Mouse (Mus musculus) MEL (cell line): ENCODE results near the gene Cacna2d4. TPM values are rescaled to one million over a fixed set of nuclear protein-coding genes. Genes with fewer than 3 reads are reported as not detected.

Experiments used
- DNase-seq: peaks from one replicate; pipeline ENCODE4 v3.0.0; 2011; ENCODE audit warnings: low read depth, low spot score
- H3K27ac ChIP-seq: 2 replicates; pipeline ENCODE4 v1.5.1; 2012; ENCODE audit warnings: low read depth, mild to moderate bottlenecking, control low read depth, low read length, moderate library complexity; ENCODE audit not compliant: control insufficient read depth
- H3K27me3 ChIP-seq, 2 experiments: fragments of 150-350 bp in 1 of 2; sonication (generic) in 1 of 2; 2 replicates each; pipeline ENCODE4 v1.6.1; 2012; ENCODE audit warnings: low read length in 2 of 2, mild to moderate bottlenecking in 2 of 2, improper control_type of control experiment in 1 of 2, moderate library complexity in 1 of 2; ENCODE audit not compliant: insufficient read depth in 2 of 2, control insufficient read depth in 1 of 2
- H3K36me3 ChIP-seq, 2 experiments: 2 replicates each; pipeline ENCODE4 v1.6.1; 2012 to 2014; ENCODE audit warnings: low read length in 2 of 2, improper control_type of control experiment in 1 of 2, inconsistent platforms in 1 of 2, mild to moderate bottlenecking in 1 of 2; ENCODE audit not compliant: insufficient read depth in 2 of 2, control insufficient read depth in 1 of 2
- H3K4me1 ChIP-seq, 2 experiments: fragments of 150-350 bp in 1 of 2; sonication (generic) in 1 of 2; 2 replicates each; pipeline ENCODE4 v1.6.1; 2012; ENCODE audit warnings: low read length in 2 of 2, improper control_type of control experiment in 1 of 2, mild to moderate bottlenecking in 1 of 2; ENCODE audit not compliant: insufficient read depth in 2 of 2, control insufficient read depth in 1 of 2
- H3K4me3 ChIP-seq, 2 experiments: fragments of 150-350 bp in 1 of 2; sonication (generic) in 1 of 2; 2 replicates each; pipeline ENCODE4 v1.5.1; 2012; ENCODE audit warnings: low read depth in 2 of 2, low read length in 2 of 2, mild to moderate bottlenecking in 2 of 2, moderate library complexity in 2 of 2, control low read depth in 1 of 2, improper control_type of control experiment in 1 of 2; ENCODE audit not compliant: control insufficient read depth in 1 of 2, insufficient read depth in 1 of 2
- H3K79me2 ChIP-seq: 2 replicates; pipeline ENCODE4 v1.6.1; 2012; ENCODE audit warnings: mild to moderate bottlenecking, low read length, moderate library complexity; ENCODE audit not compliant: control insufficient read depth, poor library complexity, insufficient read depth
- H3K9ac ChIP-seq: 2 replicates; pipeline ENCODE4 v1.6.1; 2012; ENCODE audit warnings: low read depth, mild to moderate bottlenecking, control low read depth, low read length, moderate library complexity; ENCODE audit not compliant: control insufficient read depth, poor library complexity, severe bottlenecking
- H3K9me3 ChIP-seq: fragments of 150-350 bp; sonication (generic); replicated peaks from 2 replicates; pipeline ENCODE4 v1.6.1; 2012; ENCODE audit warnings: mild to moderate bottlenecking, low read length, improper control_type of control experiment, moderate library complexity; ENCODE audit not compliant: insufficient read depth
- CHD2 ChIP-seq: IDR thresholded peaks from 2 replicates; pipeline ENCODE4 v1.6.1; 2011; ENCODE audit warnings: low read length, improper control_type of control experiment
- MAFK ChIP-seq: IDR thresholded peaks from 2 replicates; pipeline ENCODE4 v1.6.1; 2011; ENCODE audit warnings: low read depth, mild to moderate bottlenecking, low read length, improper control_type of control experiment, borderline replicate concordance
- MAX ChIP-seq: IDR thresholded peaks from 2 replicates; pipeline ENCODE4 v1.6.1; 2011; ENCODE audit warnings: low read length, improper control_type of control experiment
- MAZ ChIP-seq: IDR thresholded peaks from 2 replicates; pipeline ENCODE4 v1.6.1; 2012; ENCODE audit warnings: low read depth, mild to moderate bottlenecking, inconsistent platforms, low read length, improper control_type of control experiment
- NELFE ChIP-seq: IDR thresholded peaks from 2 replicates; pipeline ENCODE4 v1.6.1; 2011; ENCODE audit warnings: low read depth, low read length, improper control_type of control experiment
- NRF1 ChIP-seq: IDR thresholded peaks from 2 replicates; pipeline ENCODE4 v1.6.1; 2014; ENCODE audit warnings: low read depth, mild to moderate bottlenecking, inconsistent platforms, low read length, improper control_type of control experiment, moderate library complexity; ENCODE audit not compliant: poor library complexity, insufficient read depth, severe bottlenecking
- POLR2AphosphoS2 ChIP-seq: IDR thresholded peaks from 2 replicates; pipeline ENCODE4 v1.6.1; 2011; ENCODE audit warnings: low read length, improper control_type of control experiment
- POLR2AphosphoS5 ChIP-seq: IDR thresholded peaks from 2 replicates; pipeline ENCODE4 v1.6.1; 2012; ENCODE audit warnings: low read depth, borderline replicate concordance, mild to moderate bottlenecking, inconsistent platforms, low read length, moderate library complexity, mixed read lengths
- SMC3 ChIP-seq: IDR thresholded peaks from 2 replicates; pipeline ENCODE4 v1.6.1; 2011; ENCODE audit warnings: low read depth, low read length, improper control_type of control experiment
- UBTF ChIP-seq: IDR thresholded peaks from 2 replicates; pipeline ENCODE4 v1.6.1; 2012; ENCODE audit warnings: low read depth, mild to moderate bottlenecking, inconsistent platforms, low read length, improper control_type of control experiment, moderate library complexity, borderline replicate concordance; ENCODE audit not compliant: insufficient read depth
- USF2 ChIP-seq, 2 experiments: IDR thresholded peaks; 2 replicates each; pipeline ENCODE4 v1.6.1; 2011 to 2012; ENCODE audit warnings: improper control_type of control experiment in 2 of 2, low read length in 2 of 2, borderline replicate concordance in 1 of 2, inconsistent platforms in 1 of 2, low read depth in 1 of 2, mild to moderate bottlenecking in 1 of 2; ENCODE audit not compliant: insufficient read depth in 1 of 2
- ZC3H11A ChIP-seq: IDR thresholded peaks from 2 replicates; pipeline ENCODE4 v1.6.1; 2012; ENCODE audit warnings: low read depth, mild to moderate bottlenecking, inconsistent platforms, low read length, improper control_type of control experiment
- ZMIZ1 ChIP-seq: IDR thresholded peaks from 2 replicates; pipeline ENCODE4 v1.6.1; 2012; ENCODE audit warnings: low read depth, mild to moderate bottlenecking, inconsistent platforms, low read length, improper control_type of control experiment, moderate library complexity
- ZNF384 ChIP-seq: IDR thresholded peaks from 2 replicates; pipeline ENCODE4 v1.6.1; 2012; ENCODE audit warnings: low read depth, mild to moderate bottlenecking, inconsistent platforms, low read length, improper control_type of control experiment
- polyA plus RNA-seq, 2 experiments: library from polyadenylated mRNA; stranded (reverse) in 1 of 2; unstranded in 1 of 2; fragments of >175 nt in 1 of 2; fragments of >200 nt in 1 of 2; gene quantifications; 2 replicates each; pipeline versions ENCODE4 v1.2.1 to v1.2.4; 2012; ENCODE audit warnings: low replicate concordance in 2 of 2, low read depth in 1 of 2; ENCODE audit not compliant: insufficient read length in 2 of 2, insufficient read depth in 1 of 2, missing spikeins in 1 of 2
- total RNA-seq: library from RNA; depleted of rRNA; stranded (reverse); fragments of 300-350 nt; gene quantifications from 2 replicates; pipeline ENCODE4 v1.2.3, GENCODE M21; 2012

The Cacna2d4 gene
- total and polyA plus RNA-seq, 3 experiments = 0.69 to 1.1 TPM; not detected in 1

- Histone ChIP-seq H3K4me3 (no peak overlapping the region), H3K27me3 (no peaks in the 10 kb centered on the region), H3K9ac (no peak overlapping the region), H3K36me3 (peaks cover 0 to 7% of the 10 kb centered on the region in 2 experiments; a peak in 1 of 4 replicates), H3K4me1 (no peaks in the 10 kb centered on the region), H3K9me3 (no peaks in the 10 kb centered on the region), H3K27ac (no peak overlapping the region), H3K79me2 (no peaks in the 10 kb centered on the region)
- no peak for DNase-seq
- TF ChIP-seq MAX = no peak
Measured at GRCm38 (mm10) chr6:119217661-119218060, 18.7 kb upstream of the Cacna2d4 start.

DNA sequence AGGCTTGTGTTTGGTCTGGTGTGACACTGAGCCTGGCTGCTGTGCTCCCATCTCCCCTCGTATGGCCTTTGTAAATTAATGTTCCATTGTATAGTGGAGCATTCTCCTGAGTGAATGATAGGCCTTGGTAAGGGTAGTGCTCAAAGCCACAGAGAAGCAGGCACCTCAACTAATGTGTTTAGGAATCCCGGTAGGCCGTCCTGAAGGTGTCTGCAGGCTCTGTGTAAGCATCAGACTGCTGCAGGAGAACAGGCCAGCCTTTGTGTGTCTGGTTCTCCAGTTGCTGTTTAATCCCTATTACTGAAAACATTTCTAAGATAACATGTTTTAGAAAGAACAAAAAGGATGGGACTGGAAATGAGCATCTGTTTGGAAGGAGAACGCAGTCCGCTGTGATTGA is 17.7 kb upstream of the Cacna2d4 start:
- H3K27ac ChIP-seq = no peak overlapping the region
- H3K4me1 ChIP-seq = no peaks in the 10 kb centered on the region
- H3K4me3 ChIP-seq = no peak overlapping the region
- no peaks in the 10 kb centered on the region for H3K79me2 ChIP-seq
- peaks cover 0 to 4% of the 10 kb centered on the region in 2 experiments; a peak in 1 of 4 replicates for H3K36me3 ChIP-seq
- no peaks in the 10 kb centered on the region for H3K9me3 ChIP-seq
- no peak overlapping the region for H3K9ac ChIP-seq
- TF ChIP-seq CHD2 (no peak), UBTF (no peak), SMC3 (no peak), ZNF384 (no peak), MAFK (no peak), MAZ (no peak), NELFE (no peak), NRF1 (no peak), POLR2AphosphoS5 (no peak), POLR2AphosphoS2 (no peak), USF2 (IDR thresholded peaks at IDR 0.05; ENCODE audit: borderline replicate concordance in 1 of 2, insufficient read depth in 1 of 2, low read depth in 1 of 2, low read length in 2 of 2) (no peak), ZMIZ1 (no peak), MAX (no peak), ZC3H11A (no peak)
- TF ChIP-seq, all 39 proteins: peak for 0
- no peak for DNase-seq
- no peaks in the 10 kb centered on the region for H3K27me3 ChIP-seq
